19 mouse cellular contexts compared by ENCODE assay signal in genomic region chr9:30435902-30436585, GRCm38 (mm10). TPM values are rescaled to one million over a fixed set of nuclear protein-coding genes. Genes with fewer than 3 reads are reported as not detected.
DNase-seq lines count a peak whose midpoint lies in the region; ATAC-seq and TF ChIP-seq lines count a peak whose summit lies in the region.
"Had no signal": no experiment of that assay in that cellular context is flagged by ENCODE, and none has a peak within 500 bp of the region (broad histone marks: within the 10 kb centered on the region; RNA-seq: fewer than 3 reads in every experiment).

No protein-coding gene starts in this region.

- no peak overlapping the region for H3K27ac ChIP-seq in kidney, embryonic 14.5 days (ENCODE audit: low read depth, low read length)
- no peak overlapping the region for H3K27ac ChIP-seq in kidney, embryonic 15.5 days
- peak overlapping the region; percentile 55; the same call in 1 of the 2 replicates for H3K27ac ChIP-seq in left cerebral cortex, adult 2 months
- H3K27ac ChIP-seq: embryonic facial prominence, embryonic 10.5 days; forebrain, embryonic 13.5 days; hindbrain, embryonic 15.5 days had no signal

- ATAC-seq in kidney, embryonic 14.5 days (ENCODE audit: low FRiP score, low TSS enrichment) = no peak
- ATAC-seq in kidney, embryonic 15.5 days (replicated peaks; ENCODE audit: low FRiP score) = no peak
- no peak for ATAC-seq in megakaryocyte, adult 5-6 weeks (ENCODE audit: poor library complexity, severe bottlenecking)
- ATAC-seq: activated CD4-positive, CD25-positive, alpha-beta regulatory T cell, adult 4 months; forebrain, embryonic 13.5 days; Patski had no signal

- no peaks in the 10 kb centered on the region for H3K4me1 ChIP-seq in kidney, embryonic 14.5 days (ENCODE audit: control insufficient read depth, insufficient read depth, low read length)
- 0 out of 2 replicates have a peak, but pooled peaks cover under 1% of the 10 kb centered on the region for H3K4me1 ChIP-seq in kidney, embryonic 15.5 days
- H3K4me1 ChIP-seq: embryonic facial prominence, embryonic 10.5 days; forebrain, embryonic 13.5 days; heart, embryonic 12.5 days had no signal

- H3K4me3 ChIP-seq in kidney, embryonic 14.5 days (ENCODE audit: low read length) = no peak overlapping the region
- no peak overlapping the region for H3K4me3 ChIP-seq in kidney, embryonic 15.5 days (replicated peaks)
- no peak overlapping the region for H3K4me3 ChIP-seq in left cerebral cortex, adult 2 months
- H3K4me3 ChIP-seq: embryonic facial prominence, embryonic 10.5 days; forebrain, embryonic 13.5 days; heart, embryonic 12.5 days; hindbrain, embryonic 15.5 days had no signal

- peak; percentile 43 for DNase-seq in kidney, adult 11 months
- peak; percentile 46 for DNase-seq in kidney, adult 9 months
- no peak for DNase-seq in left cerebral cortex, adult 2 months (ENCODE audit: extremely low spot score in 1 of 2, low spot score in 2 of 2)
- DNase-seq in left cerebral cortex, adult 9 months (ENCODE audit: low spot score in 2 of 2) = no peak
- DNase-seq: adrenal gland, postnatal 14 days; cerebellum, adult 2 months; cerebellum, postnatal 10 days; gastrocnemius, postnatal 10 days; heart, postnatal 36 days had no signal

- TF ChIP-seq CTCF in left cerebral cortex, adult 2 months (IDR thresholded peaks at IDR 0.05) = no peak

- H3K4me2 ChIP-seq in kidney, embryonic 14.5 days (replicated peaks; ENCODE audit: low read depth, low read length) = no peak overlapping the region
- H3K4me2 ChIP-seq in kidney, embryonic 15.5 days = no peak overlapping the region
- H3K4me2 ChIP-seq: forebrain, embryonic 13.5 days; heart, embryonic 12.5 days; hindbrain, embryonic 15.5 days had no signal

- peaks cover 77% of the 10 kb centered on the region for H3K36me3 ChIP-seq in kidney, embryonic 14.5 days (ENCODE audit: control insufficient read depth, insufficient read depth, low read length)
- H3K36me3 ChIP-seq in kidney, embryonic 15.5 days = peaks cover 84% of the 10 kb centered on the region

- no peak overlapping the region for H3K9ac ChIP-seq in kidney, embryonic 14.5 days (ENCODE audit: low read depth, low read length)
- H3K9ac ChIP-seq in kidney, embryonic 15.5 days = no peak overlapping the region
- H3K9ac ChIP-seq: forebrain, embryonic 13.5 days; heart, embryonic 12.5 days; hindbrain, embryonic 15.5 days had no signal

- H3K27me3 ChIP-seq in kidney, embryonic 14.5 days (ENCODE audit: control insufficient read depth, insufficient read depth, low read length) = no peaks in the 10 kb centered on the region
- no peaks in the 10 kb centered on the region for H3K27me3 ChIP-seq in kidney, embryonic 15.5 days
- H3K27me3 ChIP-seq: CH12.LX; forebrain, embryonic 13.5 days; heart, embryonic 12.5 days; hindbrain, embryonic 15.5 days; Patski had no signal

- intact Hi-C loops in left cerebral cortex, adult 2 months (cut with DNase I) = no loop called here

- H3K9me3 ChIP-seq in kidney, embryonic 14.5 days (ENCODE audit: control insufficient read depth, low read length) = no peaks in the 10 kb centered on the region
- no peaks in the 10 kb centered on the region for H3K9me3 ChIP-seq in kidney, embryonic 15.5 days (replicated peaks)
- H3K9me3 ChIP-seq: embryonic facial prominence, embryonic 10.5 days; forebrain, embryonic 13.5 days; heart, embryonic 12.5 days; hindbrain, embryonic 15.5 days had no signal

- whole genome bisulfite sequencing in kidney, embryonic 14.5 days = 93% methylated on average over 8 of the region's 8 CpGs
- 90% methylated on average over 8 of the region's 8 CpGs for WGBS in kidney, embryonic 15.5 days

RNA-seq across cellular contexts. Expression of gene Snx19, which starts 9.1 kb away (rescaled TPM):
- polyA plus RNA-seq in kidney, embryonic 14.5 days (2014; fragmentation: Nextera tagmentation; extraction: Ambion mirVana) = 9.6 and 23.4 TPM in 2 replicates
- polyA plus RNA-seq in kidney, embryonic 15.5 days (2015; fragmentation: Nextera tagmentation; extraction: Ambion mirVana) = 18.9 and 20.0 TPM in 2 replicates
- total RNA-seq in left cerebral cortex, adult 2 months (2021) = 10 to 100 TPM; 45.5 to 46.9 TPM
- total RNA-seq in megakaryocyte, adult 5-6 weeks (2015) = 8.2 and 10.4 TPM in 2 replicates
- 10.8 and 11.3 TPM in 2 replicates for total RNA-seq in megakaryocyte, adult 5-6 weeks (2017)

Comparison
In these comparisons a context has a peak if more than half of its experiments do, and no peak if none do; other contexts are left out.
1. DNase-seq: peak in kidney, adult 11 months (single experiment) and kidney, adult 9 months (single experiment); none in left cerebral cortex, adult 2 months (0 of 2) and left cerebral cortex, adult 9 months (0 of 2).